30 mouse cellular contexts compared by ENCODE assay signal in genomic region chr9:93524055-93524454, GRCm38 (mm10).
DNase-seq lines count a peak whose midpoint lies in the region; ATAC-seq lines count a peak whose summit lies in the region.
"Had no signal": no experiment of that assay in that cellular context is flagged by ENCODE, and none has a peak within 500 bp of the region (broad histone marks: within the 10 kb centered on the region; RNA-seq: fewer than 3 reads in every experiment).

No protein-coding gene starts in this region.

- no peak for ATAC-seq in hindbrain, embryonic 14.5 days (ENCODE audit: low FRiP score)
- ATAC-seq in midbrain, embryonic 11.5 days (ENCODE audit: low FRiP score), result 0 out of 2 replicates have a peak, but pooled peaks have one; percentile 42
- peak; percentile 56; the same call in 1 of the 2 replicates for ATAC-seq in neural tube, embryonic 14.5 days (ENCODE audit: low read depth)
- ATAC-seq in heart, embryonic 12.5 days (ENCODE audit: insufficient number of reproducible peaks, low FRiP score), result no peak
- ATAC-seq: CD4-positive, CD25-positive, alpha-beta regulatory T cell, adult 4 months; forebrain, postnatal 0 days; intestine, postnatal 0 days had no signal

- no peaks in the 10 kb centered on the region for H3K36me3 ChIP-seq in hindbrain, embryonic 10.5 days
- H3K36me3 ChIP-seq in hindbrain, embryonic 14.5 days (replicated peaks; ENCODE audit: control insufficient read depth, insufficient read depth), result no peaks in the 10 kb centered on the region
- H3K36me3 ChIP-seq in midbrain, embryonic 11.5 days (ENCODE audit: control insufficient read depth, insufficient read depth, low read length), result no peaks in the 10 kb centered on the region
- no peaks in the 10 kb centered on the region for H3K36me3 ChIP-seq in midbrain, embryonic 10.5 days
- H3K36me3 ChIP-seq in neural tube, embryonic 14.5 days (ENCODE audit: control insufficient read depth, insufficient read depth, low read length), result no peaks in the 10 kb centered on the region
- no peaks in the 10 kb centered on the region for H3K36me3 ChIP-seq in heart, embryonic 12.5 days
- H3K36me3 ChIP-seq: embryonic facial prominence, embryonic 15.5 days; forebrain, embryonic 12.5 days; heart, embryonic 10.5 days; midbrain, embryonic 12.5 days; stomach, embryonic 15.5 days had no signal

- H3K4me3 ChIP-seq in hindbrain, embryonic 10.5 days, result no peak overlapping the region
- H3K4me3 ChIP-seq in hindbrain, embryonic 14.5 days (replicated peaks; ENCODE audit: low read length), result no peak overlapping the region
- no peak overlapping the region for H3K4me3 ChIP-seq in midbrain, embryonic 11.5 days (ENCODE audit: low read depth, low read length)
- H3K4me3 ChIP-seq in midbrain, embryonic 10.5 days, result no peak overlapping the region
- no peak overlapping the region for H3K4me3 ChIP-seq in neural tube, embryonic 14.5 days (ENCODE audit: low read depth, low read length)
- H3K4me3 ChIP-seq in heart, embryonic 12.5 days, result no peak overlapping the region
- H3K4me3 ChIP-seq: embryonic facial prominence, embryonic 15.5 days; forebrain, embryonic 12.5 days; heart, embryonic 10.5 days; layer of hippocampus, adult 2 months; left cerebral cortex, adult 2 months; midbrain, embryonic 12.5 days; myocyte; stomach, embryonic 15.5 days had no signal

- no peaks in the 10 kb centered on the region for H3K9me3 ChIP-seq in hindbrain, embryonic 10.5 days
- H3K9me3 ChIP-seq in hindbrain, embryonic 14.5 days (ENCODE audit: control insufficient read depth, low read length), result no peaks in the 10 kb centered on the region
- no peaks in the 10 kb centered on the region for H3K9me3 ChIP-seq in midbrain, embryonic 11.5 days (ENCODE audit: control insufficient read depth, low read length)
- no peaks in the 10 kb centered on the region for H3K9me3 ChIP-seq in midbrain, embryonic 10.5 days (replicated peaks)
- H3K9me3 ChIP-seq in neural tube, embryonic 14.5 days (ENCODE audit: control insufficient read depth, low read length), result no peaks in the 10 kb centered on the region
- no peaks in the 10 kb centered on the region for H3K9me3 ChIP-seq in heart, embryonic 12.5 days (replicated peaks)
- H3K9me3 ChIP-seq: embryonic facial prominence, embryonic 15.5 days; forebrain, embryonic 12.5 days; heart, embryonic 10.5 days; midbrain, embryonic 12.5 days; stomach, embryonic 15.5 days had no signal

- H3K4me2 ChIP-seq in hindbrain, embryonic 14.5 days (replicated peaks), result no peak overlapping the region
- no peak overlapping the region for H3K4me2 ChIP-seq in midbrain, embryonic 11.5 days
- no peak overlapping the region for H3K4me2 ChIP-seq in neural tube, embryonic 14.5 days (ENCODE audit: low read depth, low read length)
- H3K4me2 ChIP-seq in heart, embryonic 12.5 days, result no peak overlapping the region
- H3K4me2 ChIP-seq: embryonic facial prominence, embryonic 15.5 days; forebrain, embryonic 12.5 days; lung, embryonic 14.5 days; midbrain, embryonic 12.5 days; stomach, embryonic 15.5 days had no signal

- 52% methylated on average over 6 of the region's 6 CpGs for WGBS in hindbrain, embryonic 10.5 days
- 27% methylated on average over 6 of the region's 6 CpGs for WGBS in hindbrain, embryonic 14.5 days
- 54% methylated on average over 6 of the region's 6 CpGs for WGBS in midbrain, embryonic 11.5 days
- 61% methylated on average over 6 of the region's 6 CpGs for WGBS in midbrain, embryonic 10.5 days
- 25% methylated on average over 6 of the region's 6 CpGs for WGBS in neural tube, embryonic 14.5 days
- 84% methylated on average over 6 of the region's 6 CpGs for WGBS in heart, embryonic 12.5 days

- DNase-seq in hindbrain, embryonic 10.5 days (ENCODE audit: low spot score), result peak; percentile 3
- DNase-seq in hindbrain, embryonic 14.5 days (ENCODE audit: low spot score), result no peak
- no peak for DNase-seq in midbrain, embryonic 11.5 days (ENCODE audit: low spot score, missing footprints)
- no peak for DNase-seq in midbrain, embryonic 10.5 days (ENCODE audit: low spot score)
- DNase-seq in forelimb bud, embryonic 11.5 days (ENCODE audit: low read depth, low spot score), result peak; percentile 55
- DNase-seq in cerebellum, adult 8-10 months, result no peak
- DNase-seq: adrenal gland, postnatal 25 days; cerebellum, adult 18-20 months; cerebellum, postnatal 14 days; forebrain, postnatal 0 days; gastrocnemius, postnatal 10 days; heart, postnatal 36 days; kidney, postnatal 25 days; liver; lung, embryonic 14.5 days; lung, postnatal 14 days; right cerebral cortex, postnatal 25 days had no signal

- H3K27ac ChIP-seq in hindbrain, embryonic 10.5 days, result no peak overlapping the region
- H3K27ac ChIP-seq in hindbrain, embryonic 14.5 days, result no peak overlapping the region
- no peak overlapping the region for H3K27ac ChIP-seq in midbrain, embryonic 11.5 days (ENCODE audit: low read depth, low read length)
- no peak overlapping the region for H3K27ac ChIP-seq in midbrain, embryonic 10.5 days (replicated peaks)
- H3K27ac ChIP-seq in neural tube, embryonic 14.5 days (ENCODE audit: low read depth, low read length), result no peak overlapping the region
- H3K27ac ChIP-seq in heart, embryonic 12.5 days (ENCODE audit: poor library complexity, severe bottlenecking), result no peak overlapping the region
- H3K27ac ChIP-seq: embryonic facial prominence, embryonic 15.5 days; forebrain, embryonic 12.5 days; heart, embryonic 10.5 days; layer of hippocampus, adult 2 months; left cerebral cortex, adult 2 months; liver, embryonic 14.5 days; midbrain, embryonic 12.5 days; stomach, embryonic 15.5 days had no signal

- H3K27me3 ChIP-seq in hindbrain, embryonic 10.5 days (ENCODE audit: insufficient read depth, poor library complexity, severe bottlenecking), result no peaks in the 10 kb centered on the region
- no peaks in the 10 kb centered on the region for H3K27me3 ChIP-seq in hindbrain, embryonic 14.5 days (ENCODE audit: control insufficient read depth, insufficient read depth, low read length)
- no peaks in the 10 kb centered on the region for H3K27me3 ChIP-seq in midbrain, embryonic 11.5 days (ENCODE audit: control insufficient read depth, insufficient read depth, low read length)
- no peaks in the 10 kb centered on the region for H3K27me3 ChIP-seq in midbrain, embryonic 10.5 days (ENCODE audit: low read depth, poor library complexity, severe bottlenecking)
- H3K27me3 ChIP-seq in neural tube, embryonic 14.5 days (ENCODE audit: control insufficient read depth, insufficient read depth, low read length), result no peaks in the 10 kb centered on the region
- no peaks in the 10 kb centered on the region for H3K27me3 ChIP-seq in heart, embryonic 12.5 days (replicated peaks)
- H3K27me3 ChIP-seq: embryonic facial prominence, embryonic 15.5 days; forebrain, embryonic 12.5 days; midbrain, embryonic 12.5 days; stomach, embryonic 15.5 days had no signal

- no peak overlapping the region for H3K9ac ChIP-seq in hindbrain, embryonic 14.5 days
- no peak overlapping the region for H3K9ac ChIP-seq in midbrain, embryonic 11.5 days (ENCODE audit: low read length)
- no peak overlapping the region for H3K9ac ChIP-seq in neural tube, embryonic 14.5 days (replicated peaks; ENCODE audit: low read depth, low read length)
- no peak overlapping the region for H3K9ac ChIP-seq in heart, embryonic 12.5 days
- H3K9ac ChIP-seq: embryonic facial prominence, embryonic 15.5 days; forebrain, embryonic 12.5 days; forebrain, postnatal 0 days; liver, embryonic 14.5 days; lung, embryonic 14.5 days; midbrain, embryonic 12.5 days; stomach, embryonic 15.5 days had no signal

- 0 out of 2 replicates have a peak, but pooled peaks cover 5% of the 10 kb centered on the region for H3K4me1 ChIP-seq in hindbrain, embryonic 10.5 days (replicated peaks)
- no peaks in the 10 kb centered on the region for H3K4me1 ChIP-seq in hindbrain, embryonic 14.5 days (replicated peaks; ENCODE audit: control insufficient read depth, insufficient read depth, low read length)
- H3K4me1 ChIP-seq in midbrain, embryonic 11.5 days (ENCODE audit: control insufficient read depth, insufficient read depth, low read length), result no peaks in the 10 kb centered on the region
- H3K4me1 ChIP-seq in midbrain, embryonic 10.5 days, result no peaks in the 10 kb centered on the region
- H3K4me1 ChIP-seq in neural tube, embryonic 14.5 days (ENCODE audit: control insufficient read depth, insufficient read depth, low read length), result no peaks in the 10 kb centered on the region
- H3K4me1 ChIP-seq in heart, embryonic 12.5 days (replicated peaks), result no peaks in the 10 kb centered on the region
- H3K4me1 ChIP-seq: embryonic facial prominence, embryonic 15.5 days; forebrain, embryonic 12.5 days; heart, embryonic 10.5 days; midbrain, embryonic 12.5 days; stomach, embryonic 15.5 days had no signal

Comparison
In these comparisons a context has a peak if more than half of its experiments do, and no peak if none do; other contexts are left out.
1. DNase-seq: peak in hindbrain, embryonic 10.5 days (single experiment) and forelimb bud, embryonic 11.5 days (single experiment); none in hindbrain, embryonic 14.5 days (single experiment), midbrain, embryonic 11.5 days (single experiment), midbrain, embryonic 10.5 days (single experiment) and cerebellum, adult 8-10 months (single experiment).
2. ATAC-seq: peak in midbrain, embryonic 11.5 days (single experiment) and neural tube, embryonic 14.5 days (single experiment); none in hindbrain, embryonic 14.5 days (single experiment) and heart, embryonic 12.5 days (single experiment).